Mouse (Mus musculus): ENCODE data around the gene Pidd1. TPM values are rescaled to one million over a fixed set of nuclear protein-coding genes. Genes with fewer than 3 reads are reported as not detected.

Gene Pidd1
- total and polyA plus RNA-seq, 3 experiments = 5.8 to 24.9 (median 7.8) TPM

GRCm38 (mm10) chr7:141388487-141389109 lies 55.2 kb downstream of the Pidd1 start:
- no peak for DNase-seq (ENCODE audit: extremely low read depth)
- Histone ChIP-seq H3K27me3 (replicated peaks) (peaks cover 10% of the 10 kb centered on the region), H3K9ac (ENCODE audit: insufficient read depth, low read depth) (no peak overlapping the region), H3K4me3 (replicated peaks in 1 of 3; ENCODE audit: low read depth in 2 of 3, low read length in 2 of 3, poor library complexity in 1 of 3) (no peak overlapping the region), H3K79me2 (replicated peaks; ENCODE audit: control insufficient read depth, extremely low read depth, insufficient read depth, poor library complexity, severe bottlenecking) (peaks cover 11% of the 10 kb centered on the region), H3K36me3 (replicated peaks in 1 of 2; ENCODE audit: control insufficient read depth in 1 of 2, insufficient read depth in 1 of 2, low read length in 1 of 2) (no peaks in the 10 kb centered on the region), H3K4me2 (ENCODE audit: insufficient read depth, low read depth, poor library complexity, severe bottlenecking) (no peak overlapping the region), H3K9me3 (replicated peaks; ENCODE audit: low read length) (no peaks in the 10 kb centered on the region), H3K4me1 (ENCODE audit: control insufficient read depth in 1 of 2, insufficient read depth in 2 of 2) (peaks cover 0 to 19% of the 10 kb centered on the region in 2 experiments; a peak in 2 of 4 replicates), H3K27ac (ENCODE audit: insufficient read depth, low read depth) (no peak overlapping the region)
- in situ Hi-C loops (cut with MboI; ENCODE audit: low pct_ligation_motif_present, low pct_unique_long_range_greater_than_20kb, low sequenced_read_pairs) (no loop called here), dilution Hi-C loops (cut with MboI; ENCODE audit: extremely low pct_ligation_motif_present, extremely low pct_unique_long_range_greater_than_20kb, low sequenced_read_pairs) (no loop called here)
- no peak for TF ChIP-seq MAFK (IDR thresholded peaks at IDR 0.05; ENCODE audit: insufficient replicate concordance, low read length)
- TF ChIP-seq NELFE (IDR thresholded peaks at IDR 0.05; ENCODE audit: low read depth, low read length) = no peak
- TF ChIP-seq MXI1 (IDR thresholded peaks at IDR 0.05; ENCODE audit: low read depth, low read length) = no peak
- no peak for TF ChIP-seq MEF2A (IDR thresholded peaks at IDR 0.05; ENCODE audit: borderline replicate concordance, low read depth, low read length)
- TF ChIP-seq EP300 (IDR thresholded peaks at IDR 0.05; ENCODE audit: low read length) = no peak
- no peak for TF ChIP-seq CHD1 (IDR thresholded peaks at IDR 0.05; ENCODE audit: low read depth, low read length)
- no peak for TF ChIP-seq PAX5 (IDR thresholded peaks at IDR 0.05; ENCODE audit: low read length)
- TF ChIP-seq POLR2AphosphoS2 (IDR thresholded peaks at IDR 0.05; ENCODE audit: low read depth, low read length) = no peak

Other genes with a start within 250 kb of the Pidd1 start
Only the 20 nearest of the 25 such genes appear.
- gene Irf7, start 177.5 kb downstream of the Pidd1 start, total RNA-seq (2012; rRNA removed) = 11.2 and 26.2 TPM in 2 replicates
- 10.1 and 10.5 TPM in 2 replicates for gene Irf7, start 177.5 kb downstream of the Pidd1 start, total RNA-seq (2014; rRNA removed)
- 6.5 and 7.7 TPM in 2 replicates for gene Irf7, start 177.5 kb downstream of the Pidd1 start, polyA plus RNA-seq (2012; ENCODE audit: insufficient read length, low read depth)
- 1.0 and 1.9 TPM in 2 replicates for gene Cdhr5, start 167.2 kb downstream of the Pidd1 start, total RNA-seq (2012; rRNA removed)
- gene Cdhr5, start 167.2 kb downstream of the Pidd1 start, total RNA-seq (2014; rRNA removed) = 0.31 and 0.35 TPM in 2 replicates
- gene Cdhr5, start 167.2 kb downstream of the Pidd1 start, polyA plus RNA-seq (2012; ENCODE audit: insufficient read length, low read depth) = 3.3 and 3.9 TPM in 2 replicates
- not detected in 2 replicates for gene Sct, start 164.9 kb downstream of the Pidd1 start, total RNA-seq (2012; rRNA removed)
- not detected in 2 replicates for gene Sct, start 164.9 kb downstream of the Pidd1 start, total RNA-seq (2014; rRNA removed)
- gene Sct, start 164.9 kb downstream of the Pidd1 start, polyA plus RNA-seq (2012; ENCODE audit: insufficient read length, low read depth) = 0.49 TPM in 1 of 2 replicates, not detected in the other
- not detected in 2 replicates for gene Drd4, start 152.0 kb downstream of the Pidd1 start, total RNA-seq (2012; rRNA removed)
- not detected in 2 replicates for gene Drd4, start 152.0 kb downstream of the Pidd1 start, total RNA-seq (2014; rRNA removed)
- gene Drd4, start 152.0 kb downstream of the Pidd1 start, polyA plus RNA-seq (2012; ENCODE audit: insufficient read length, low read depth) = not detected in 2 replicates
- gene Deaf1, start 116.3 kb downstream of the Pidd1 start, total RNA-seq (2012; rRNA removed) = 10.0 and 10.7 TPM in 2 replicates
- gene Deaf1, start 116.3 kb downstream of the Pidd1 start, total RNA-seq (2014; rRNA removed) = 3.5 and 5.7 TPM in 2 replicates
- 31.6 and 37.7 TPM in 2 replicates for gene Deaf1, start 116.3 kb downstream of the Pidd1 start, polyA plus RNA-seq (2012; ENCODE audit: insufficient read length, low read depth)
- gene Tmem80, start 116.3 kb downstream of the Pidd1 start, total RNA-seq (2012; rRNA removed) = 7.4 and 8.5 TPM in 2 replicates
- 6.4 and 8.3 TPM in 2 replicates for gene Tmem80, start 116.3 kb downstream of the Pidd1 start, total RNA-seq (2014; rRNA removed)
- 8.2 and 9.9 TPM in 2 replicates for gene Tmem80, start 116.3 kb downstream of the Pidd1 start, polyA plus RNA-seq (2012; ENCODE audit: insufficient read length, low read depth)
- gene Eps8l2, start 105.1 kb downstream of the Pidd1 start, total RNA-seq (2012; rRNA removed) = 0.50 and 1.1 TPM in 2 replicates
- not detected in 2 replicates for gene Eps8l2, start 105.1 kb downstream of the Pidd1 start, total RNA-seq (2014; rRNA removed)
- 0.51 and 0.91 TPM in 2 replicates for gene Eps8l2, start 105.1 kb downstream of the Pidd1 start, polyA plus RNA-seq (2012; ENCODE audit: insufficient read length, low read depth)
- gene Taldo1, start 51.8 kb downstream of the Pidd1 start, total RNA-seq (2012; rRNA removed) = 188 and 205 TPM in 2 replicates
- 228 and 237 TPM in 2 replicates for gene Taldo1, start 51.8 kb downstream of the Pidd1 start, total RNA-seq (2014; rRNA removed)
- 124 and 129 TPM in 2 replicates for gene Taldo1, start 51.8 kb downstream of the Pidd1 start, polyA plus RNA-seq (2012; ENCODE audit: insufficient read length, low read depth)
- gene Gatd1, start 29.9 kb downstream of the Pidd1 start, total RNA-seq (2012; rRNA removed) = 23.9 and 29.6 TPM in 2 replicates
- gene Gatd1, start 29.9 kb downstream of the Pidd1 start, total RNA-seq (2014; rRNA removed) = 26.4 and 31.4 TPM in 2 replicates
- gene Gatd1, start 29.9 kb downstream of the Pidd1 start, polyA plus RNA-seq (2012; ENCODE audit: insufficient read length, low read depth) = 17.6 and 21.2 TPM in 2 replicates
- gene Cend1, start 14.5 kb downstream of the Pidd1 start, total RNA-seq (2012; rRNA removed) = not detected in 2 replicates
- gene Cend1, start 14.5 kb downstream of the Pidd1 start, total RNA-seq (2014; rRNA removed) = not detected in 2 replicates
- gene Cend1, start 14.5 kb downstream of the Pidd1 start, polyA plus RNA-seq (2012; ENCODE audit: insufficient read length, low read depth) = not detected in 2 replicates
- gene Slc25a22, start 6.1 kb downstream of the Pidd1 start, total RNA-seq (2012; rRNA removed) = 16.1 and 20.8 TPM in 2 replicates
- gene Slc25a22, start 6.1 kb downstream of the Pidd1 start, total RNA-seq (2014; rRNA removed) = 6.1 and 6.5 TPM in 2 replicates
- 31.5 and 32.1 TPM in 2 replicates for gene Slc25a22, start 6.1 kb downstream of the Pidd1 start, polyA plus RNA-seq (2012; ENCODE audit: insufficient read length, low read depth)
- gene Rplp2, start 3.3 kb upstream of the Pidd1 start, total RNA-seq (2012; rRNA removed) = 3,147 and 3,416 TPM in 2 replicates
- gene Rplp2, start 3.3 kb upstream of the Pidd1 start, total RNA-seq (2014; rRNA removed) = 791 and 892 TPM in 2 replicates
- 2,025 and 2,969 TPM in 2 replicates for gene Rplp2, start 3.3 kb upstream of the Pidd1 start, polyA plus RNA-seq (2012; ENCODE audit: insufficient read length, low read depth)
- 8.9 and 11.7 TPM in 2 replicates for gene Pnpla2, start 11.2 kb upstream of the Pidd1 start, total RNA-seq (2012; rRNA removed)
- gene Pnpla2, start 11.2 kb upstream of the Pidd1 start, total RNA-seq (2014; rRNA removed) = 1.5 and 2.8 TPM in 2 replicates
- 25.3 and 29.6 TPM in 2 replicates for gene Pnpla2, start 11.2 kb upstream of the Pidd1 start, polyA plus RNA-seq (2012; ENCODE audit: insufficient read length, low read depth)
- gene Cracr2b, start 17.1 kb upstream of the Pidd1 start, total RNA-seq (2012; rRNA removed) = not detected in 2 replicates
- gene Cracr2b, start 17.1 kb upstream of the Pidd1 start, total RNA-seq (2014; rRNA removed) = not detected in 2 replicates
- gene Cracr2b, start 17.1 kb upstream of the Pidd1 start, polyA plus RNA-seq (2012; ENCODE audit: insufficient read length, low read depth) = not detected in 2 replicates
- 14.9 and 15.0 TPM in 2 replicates for gene Cd151, start 23.4 kb upstream of the Pidd1 start, total RNA-seq (2012; rRNA removed)
- gene Cd151, start 23.4 kb upstream of the Pidd1 start, total RNA-seq (2014; rRNA removed) = 10.1 and 10.6 TPM in 2 replicates
- gene Cd151, start 23.4 kb upstream of the Pidd1 start, polyA plus RNA-seq (2012; ENCODE audit: insufficient read length, low read depth) = 13.5 and 21.1 TPM in 2 replicates
- gene Polr2l, start 31.1 kb upstream of the Pidd1 start, total RNA-seq (2012; rRNA removed) = 82.3 and 109 TPM in 2 replicates
- 35.7 and 37.1 TPM in 2 replicates for gene Polr2l, start 31.1 kb upstream of the Pidd1 start, total RNA-seq (2014; rRNA removed)
- 57.5 and 64.8 TPM in 2 replicates for gene Polr2l, start 31.1 kb upstream of the Pidd1 start, polyA plus RNA-seq (2012; ENCODE audit: insufficient read length, low read depth)
- gene Tspan4, start 31.2 kb upstream of the Pidd1 start, total RNA-seq (2012; rRNA removed) = 28.9 and 30.0 TPM in 2 replicates
- gene Tspan4, start 31.2 kb upstream of the Pidd1 start, total RNA-seq (2014; rRNA removed) = 23.8 and 28.4 TPM in 2 replicates
- gene Tspan4, start 31.2 kb upstream of the Pidd1 start, polyA plus RNA-seq (2012; ENCODE audit: insufficient read length, low read depth) = 20.3 and 21.2 TPM in 2 replicates
- gene Chid1, start 95.8 kb upstream of the Pidd1 start, total RNA-seq (2012; rRNA removed) = 49.6 and 50.5 TPM in 2 replicates
- 27.0 and 31.9 TPM in 2 replicates for gene Chid1, start 95.8 kb upstream of the Pidd1 start, total RNA-seq (2014; rRNA removed)
- 42.3 and 47.5 TPM in 2 replicates for gene Chid1, start 95.8 kb upstream of the Pidd1 start, polyA plus RNA-seq (2012; ENCODE audit: insufficient read length, low read depth)
- gene Ap2a2, start 118.1 kb upstream of the Pidd1 start, total RNA-seq (2012; rRNA removed) = 44.5 and 50.7 TPM in 2 replicates
- gene Ap2a2, start 118.1 kb upstream of the Pidd1 start, total RNA-seq (2014; rRNA removed) = 30.0 and 31.6 TPM in 2 replicates
- gene Ap2a2, start 118.1 kb upstream of the Pidd1 start, polyA plus RNA-seq (2012; ENCODE audit: insufficient read length, low read depth) = 36.6 and 43.1 TPM in 2 replicates
- under 0.01 TPM in 1 of 2 replicates, not detected in the other for gene Muc6, start 211.3 kb upstream of the Pidd1 start, total RNA-seq (2012; rRNA removed)
- not detected in 2 replicates for gene Muc6, start 211.3 kb upstream of the Pidd1 start, total RNA-seq (2014; rRNA removed)
- gene Muc6, start 211.3 kb upstream of the Pidd1 start, polyA plus RNA-seq (2012; ENCODE audit: insufficient read length, low read depth) = 0.12 and 0.13 TPM in 2 replicates

Measured in CH12.LX (cell line).